Mouse (Mus musculus) erythroblast, embryonic 14.5 days (primary cell): Measurements from ENCODE around the gene Letm1.

ENCODE experiments used
- GATA1 ChIP-seq: IDR thresholded peaks from 2 replicates; pipeline ENCODE4 v1.6.1; 2012; ENCODE audit warnings: low read length, inconsistent platforms, mixed read lengths
- TAL1 ChIP-seq: IDR thresholded peaks from 3 replicates; pipeline ENCODE4 v1.6.1; 2012; ENCODE audit warnings: low read length, inconsistent platforms, mixed read lengths

- no peak for TF ChIP-seq GATA1
- no peak for TF ChIP-seq TAL1
Observed at GRCm38 (mm10) chr5:33737903-33738321, 44.7 kb downstream of the Letm1 start.
